Mouse (Mus musculus): ENCODE measurements at regions not wholly inside any gene's neighbourhood (a gene's known extent, or its start where the extent isn't known, plus 50 kb on each side); places are given as distances from the start of the nearest gene placed in this dataset.

- no peak for DNase-seq (ENCODE audit: low read depth)
These were observed 602.7 kb upstream of the Akr1e1 start for GRCm38 (mm10) chr13:5211659-5212058.

- no peak for DNase-seq (ENCODE audit: low read depth)
These were observed 620.5 kb upstream of the Akr1e1 start for GRCm38 (mm10) chr13:5229476-5229875.

GRCm38 (mm10) chr13:5234232-5234631 lies 625.3 kb upstream of the Akr1e1 start:
- DNase-seq (ENCODE audit: low read depth), result no peak

- no peak for DNase-seq (ENCODE audit: low read depth)
These were observed 625.9 kb upstream of the Klf6 start for GRCm38 (mm10) chr13:5235391-5235790.

- DNase-seq (ENCODE audit: low read depth), result no peak
These were observed 620.7 kb upstream of the Klf6 start for GRCm38 (mm10) chr13:5240541-5240940.

- no peak for DNase-seq (ENCODE audit: low read depth)
These were observed 618.5 kb upstream of the Klf6 start for GRCm38 (mm10) chr13:5242782-5243181.

GRCm38 (mm10) chr13:5248671-5249391 lies 612.5 kb upstream of the Klf6 start:
- no peak for DNase-seq (ENCODE audit: low read depth)

GRCm38 (mm10) chr13:5257891-5258660 lies 603.2 kb upstream of the Klf6 start:
- no peak for DNase-seq (ENCODE audit: low read depth)

GRCm38 (mm10) chr13:5259760-5260159 lies 601.5 kb upstream of the Klf6 start:
- no peak for DNase-seq (ENCODE audit: low read depth)

GRCm38 (mm10) chr13:5272506-5273192 lies 588.6 kb upstream of the Klf6 start:
- DNase-seq (ENCODE audit: low read depth), result no peak

GRCm38 (mm10) chr13:5276564-5276963 lies 584.7 kb upstream of the Klf6 start:
- DNase-seq (ENCODE audit: low read depth), result no peak

GRCm38 (mm10) chr13:5289753-5290449 lies 571.4 kb upstream of the Klf6 start:
- DNase-seq (ENCODE audit: low read depth), result no peak

- no peak for DNase-seq (ENCODE audit: low read depth)
These were observed 559.1 kb upstream of the Klf6 start for GRCm38 (mm10) chr13:5302141-5302540.

- DNase-seq (ENCODE audit: low read depth), result no peak
These were observed 554.6 kb upstream of the Klf6 start for GRCm38 (mm10) chr13:5306688-5307087.

- DNase-seq (ENCODE audit: low read depth), result no peak
These were observed 548.0 kb upstream of the Klf6 start for GRCm38 (mm10) chr13:5313297-5313696.

GRCm38 (mm10) chr13:5315011-5315410 lies 546.3 kb upstream of the Klf6 start:
- no peak for DNase-seq (ENCODE audit: low read depth)

- DNase-seq (ENCODE audit: low read depth), result no peak
These were observed 543.1 kb upstream of the Klf6 start for GRCm38 (mm10) chr13:5317941-5318856.

- DNase-seq (ENCODE audit: low read depth), result no peak
These were observed 515.6 kb upstream of the Klf6 start for GRCm38 (mm10) chr13:5345712-5346111.

GRCm38 (mm10) chr13:5347503-5348469 lies 513.5 kb upstream of the Klf6 start:
- no peak for DNase-seq (ENCODE audit: low read depth)

All from c-Kit-positive CD71-negative TER-119-negative erythroid progenitor cells, embryonic 14.5 days (primary cell).